Comparison of ENCODE assay signal across 8 mouse cellular contexts in genomic region chr7:24399256-24400081, GRCm38 (mm10). TPM values are rescaled to one million over a fixed set of nuclear protein-coding genes. Genes with fewer than 3 reads are reported as not detected.
A peak's percentile ranks its signal among the peaks of the same experiment; 100 is the strongest.
DNase-seq lines count a peak whose midpoint lies in the region; ATAC-seq lines count a peak whose summit lies in the region.

Smg9 (plus strand) TSS chr7:24399619.

- peak within 1 kb of the TSS; percentile 75 for H3K4me3 ChIP-seq in brown adipose tissue, adult 24 weeks (ENCODE audit: insufficient read depth, low read depth, low read length)
- H3K4me3 ChIP-seq in heart, embryonic 13.5 days, result peak within 1 kb of the TSS; percentile 59
- peak within 1 kb of the TSS; percentile 72 for H3K4me3 ChIP-seq in liver, embryonic 13.5 days (replicated peaks)
- peak within 1 kb of the TSS; percentile 65 for H3K4me3 ChIP-seq in stomach, embryonic 16.5 days (replicated peaks; ENCODE audit: low read length)

- H3K36me3 ChIP-seq in heart, embryonic 13.5 days, result peaks cover 26% of the 10 kb centered on the region
- H3K36me3 ChIP-seq in liver, embryonic 13.5 days, result peaks cover 41% of the 10 kb centered on the region
- H3K36me3 ChIP-seq in stomach, embryonic 16.5 days (ENCODE audit: control insufficient read depth, insufficient read depth, low read length), result peaks cover 10% of the 10 kb centered on the region; the same call in 1 of the 2 replicates

- H3K27me3 ChIP-seq in heart, embryonic 13.5 days (replicated peaks), result no peaks in the 10 kb centered on the region
- no peaks in the 10 kb centered on the region for H3K27me3 ChIP-seq in liver, embryonic 13.5 days
- H3K27me3 ChIP-seq in stomach, embryonic 16.5 days (ENCODE audit: control insufficient read depth, insufficient read depth, low read length), result no peaks in the 10 kb centered on the region

- H3K4me1 ChIP-seq in brown adipose tissue, adult 24 weeks (ENCODE audit: control insufficient read depth, insufficient read depth, insufficient read length, low read length), result peaks cover 10% of the 10 kb centered on the region; the same call in 1 of the 2 replicates
- peaks cover 17% of the 10 kb centered on the region for H3K4me1 ChIP-seq in heart, embryonic 13.5 days
- H3K4me1 ChIP-seq in liver, embryonic 13.5 days (replicated peaks), result peaks cover 79% of the 10 kb centered on the region
- H3K4me1 ChIP-seq in stomach, embryonic 16.5 days (ENCODE audit: control insufficient read depth, insufficient read depth, low read length), result peaks cover 10% of the 10 kb centered on the region

- peak within 1 kb of the TSS; percentile 96 for H3K27ac ChIP-seq in brown adipose tissue, adult 24 weeks (replicated peaks; ENCODE audit: low read depth, low read length)
- H3K27ac ChIP-seq in heart, embryonic 13.5 days (replicated peaks), result peak within 1 kb of the TSS; percentile 96
- peak within 1 kb of the TSS; percentile 99 for H3K27ac ChIP-seq in liver, embryonic 13.5 days
- peak within 1 kb of the TSS; percentile 97 for H3K27ac ChIP-seq in stomach, embryonic 16.5 days (ENCODE audit: low read length)

- ATAC-seq in heart, embryonic 13.5 days (ENCODE audit: extremely low read depth, insufficient number of reproducible peaks, low FRiP score, low TSS enrichment), result peak; percentile 89
- ATAC-seq in liver, embryonic 13.5 days (ENCODE audit: low read depth), result peak; percentile 88
- ATAC-seq in stomach, embryonic 16.5 days (ENCODE audit: insufficient read depth, low FRiP score), result peak; percentile 96

- peak; percentile 100 for DNase-seq in CD4-positive, CD25-positive, alpha-beta regulatory T cell, adult 2 months (ENCODE audit: low read depth, low spot score)
- DNase-seq in fat pad, adult 2 months (ENCODE audit: extremely low read depth, low read depth, low spot score), result peak; percentile 70
- peak; percentile 98 for DNase-seq in kidney, postnatal 14 days
- peak; percentile 95 for DNase-seq in liver, embryonic 13.5 days
- DNase-seq in neural tube, embryonic 10.5 days (ENCODE audit: extremely low spot score, low spot score), result peak; percentile 95

- H3K4me2 ChIP-seq in heart, embryonic 13.5 days, result peak within 1 kb of the TSS; percentile 80
- peak within 1 kb of the TSS; percentile 80 for H3K4me2 ChIP-seq in liver, embryonic 13.5 days
- H3K4me2 ChIP-seq in stomach, embryonic 16.5 days (ENCODE audit: low read depth, low read length), result peak within 1 kb of the TSS; percentile 55

- 2% methylated on average over 66 of the region's 66 CpGs for WGBS in heart, embryonic 13.5 days
- under 1% methylated on average over 66 of the region's 66 CpGs for WGBS in liver, embryonic 13.5 days (ENCODE audit: insufficient replicate concordance)
- 2% methylated on average over 66 of the region's 66 CpGs for WGBS in stomach, embryonic 16.5 days

- H3K9ac ChIP-seq in heart, embryonic 13.5 days, result peak within 1 kb of the TSS; percentile 83
- peak within 1 kb of the TSS; percentile 88 for H3K9ac ChIP-seq in liver, embryonic 13.5 days
- peak within 1 kb of the TSS; percentile 83 for H3K9ac ChIP-seq in stomach, embryonic 16.5 days (ENCODE audit: low read length)

- H3K9me3 ChIP-seq in heart, embryonic 13.5 days, result no peaks in the 10 kb centered on the region
- peaks cover 5% of the 10 kb centered on the region for H3K9me3 ChIP-seq in liver, embryonic 13.5 days (replicated peaks)
- peaks cover 4% of the 10 kb centered on the region; the same call in 1 of the 2 replicates for H3K9me3 ChIP-seq in stomach, embryonic 16.5 days (replicated peaks; ENCODE audit: control insufficient read depth, low read length)

RNA-seq across cellular contexts. Expression of gene Smg9, which starts in this region (rescaled TPM):
- 6.1 and 8.2 TPM in 2 replicates for polyA plus RNA-seq in brown adipose tissue, adult 24 weeks (2012; ENCODE audit: insufficient read depth, insufficient read length, missing spikeins)
- 18.1 and 19.3 TPM in 2 replicates for polyA plus RNA-seq in heart, embryonic 13.5 days (2015; fragmentation: Nextera tagmentation; extraction: Ambion mirVana)
- 15.2 and 16.5 TPM in 2 replicates for polyA plus RNA-seq in liver, embryonic 13.5 days (2015; fragmentation: Nextera tagmentation; extraction: Ambion mirVana)
- polyA plus RNA-seq in stomach, embryonic 16.5 days (2015; fragmentation: Nextera tagmentation; extraction: Ambion mirVana), result 19.5 and 21.3 TPM in 2 replicates

Comparison
In these comparisons a context has a peak if more than half of its experiments do, and no peak if none do; other contexts are left out.
1. Peak in every context shown above with its lines: DNase-seq, ATAC-seq, H3K4me3 ChIP-seq and H3K27ac ChIP-seq.